Mouse (Mus musculus): Measurements from ENCODE around the gene Ubtf.
A peak's percentile ranks its signal among the peaks of the same experiment; 100 is the strongest.

Ubtf gene

GRCm38 (mm10) chr11:102346926-102347325, 27.4 kb upstream of the Ubtf start:
- no peak for DNase-seq (ENCODE audit: low spot score)

- no peak for DNase-seq (ENCODE audit: low spot score)
Observed at GRCm38 (mm10) chr11:102344458-102344857, 24.9 kb upstream of the Ubtf start.

GRCm38 (mm10) chr11:102342742-102343141, 23.2 kb upstream of the Ubtf start:
- DNase-seq (ENCODE audit: low spot score): peak; percentile 16

- DNase-seq (ENCODE audit: low spot score): no peak
Observed at GRCm38 (mm10) chr11:102341101-102341500, 21.6 kb upstream of the Ubtf start.

GRCm38 (mm10) chr11:102339624-102340023, 20.1 kb upstream of the Ubtf start:
- no peak for DNase-seq (ENCODE audit: low spot score)

- no peak for DNase-seq (ENCODE audit: low spot score)
Observed at GRCm38 (mm10) chr11:102339195-102339594, 19.7 kb upstream of the Ubtf start.

- DNase-seq (ENCODE audit: low spot score): no peak
Observed at GRCm38 (mm10) chr11:102338561-102338960, 19.0 kb upstream of the Ubtf start.

- DNase-seq (ENCODE audit: low spot score): no peak
Observed at GRCm38 (mm10) chr11:102337921-102338320, 18.4 kb upstream of the Ubtf start.

GRCm38 (mm10) chr11:102336191-102336590, 16.6 kb upstream of the Ubtf start:
- no peak for DNase-seq (ENCODE audit: low spot score)

GRCm38 (mm10) chr11:102334973-102335700, 15.6 kb upstream of the Ubtf start:
- DNase-seq (ENCODE audit: low spot score): no peak

GRCm38 (mm10) chr11:102334010-102334409, 14.5 kb upstream of the Ubtf start:
- no peak for DNase-seq (ENCODE audit: low spot score)

GRCm38 (mm10) chr11:102333061-102333460, 13.5 kb upstream of the Ubtf start:
- DNase-seq (ENCODE audit: low spot score): no peak

GRCm38 (mm10) chr11:102331806-102332205, 12.3 kb upstream of the Ubtf start:
- no peak for DNase-seq (ENCODE audit: low spot score)

GRCm38 (mm10) chr11:102330039-102330438, 10.5 kb upstream of the Ubtf start:
- DNase-seq (ENCODE audit: low spot score): no peak

GRCm38 (mm10) chr11:102329518-102329917, 10.0 kb upstream of the Ubtf start:
- DNase-seq (ENCODE audit: low spot score): no peak

GRCm38 (mm10) chr11:102327839-102328238, 8.3 kb upstream of the Ubtf start:
- no peak for DNase-seq (ENCODE audit: low spot score)

- no peak for DNase-seq (ENCODE audit: low spot score)
Observed at GRCm38 (mm10) chr11:102327250-102327649, 7.7 kb upstream of the Ubtf start.

- no peak for DNase-seq (ENCODE audit: low spot score)
Observed at GRCm38 (mm10) chr11:102323516-102323915, 4.0 kb upstream of the Ubtf start.

- DNase-seq (ENCODE audit: low spot score): no peak
Observed at GRCm38 (mm10) chr11:102321931-102322330, 2.4 kb upstream of the Ubtf start.

- peak; percentile 61 for DNase-seq (ENCODE audit: low spot score)
Observed at GRCm38 (mm10) chr11:102320686-102321005, 1.1 kb upstream of the Ubtf start.

GRCm38 (mm10) chr11:102319941-102320685, 571 bp upstream of the Ubtf start:
- peak; percentile 73 for DNase-seq (ENCODE audit: low spot score)

GRCm38 (mm10) chr11:102318576-102319409, 749 bp downstream of the Ubtf start:
- DNase-seq (ENCODE audit: low spot score): peak; percentile 61

All from retina, embryonic 14.5 days (tissue).